Mouse (Mus musculus) erythroid progenitor cell, adult 5-6 weeks (primary cell): ENCODE data around the gene Scn8a. TPM values are rescaled to one million over a fixed set of nuclear protein-coding genes. Genes with fewer than 3 reads are reported as not detected.

Experiments used
- ATAC-seq: replicated peaks from 2 replicates; pipeline ENCODE4 v1.8.0; 2016; ENCODE audit warnings: moderate number of reproducible peaks, mild to moderate bottlenecking, moderate TSS enrichment, inconsistent platforms; ENCODE audit not compliant: poor library complexity, low FRiP score, severe bottlenecking
- total RNA-seq, 2 experiments: library from RNA; stranded (forward) in 1 of 2; stranded (reverse) in 1 of 2; fragments of 150-400 nt in 1 of 2; fragments of 186-747, 209-891 nt in 1 of 2; gene quantifications; 2 replicates each; pipeline versions ENCODE4 v1.2.3 to v1.2.4; 2015 to 2017; ENCODE audit warnings: low replicate concordance in 2 of 2

Scn8a gene
- total RNA-seq, 2 experiments from 2014 or later = not detected

DNA sequence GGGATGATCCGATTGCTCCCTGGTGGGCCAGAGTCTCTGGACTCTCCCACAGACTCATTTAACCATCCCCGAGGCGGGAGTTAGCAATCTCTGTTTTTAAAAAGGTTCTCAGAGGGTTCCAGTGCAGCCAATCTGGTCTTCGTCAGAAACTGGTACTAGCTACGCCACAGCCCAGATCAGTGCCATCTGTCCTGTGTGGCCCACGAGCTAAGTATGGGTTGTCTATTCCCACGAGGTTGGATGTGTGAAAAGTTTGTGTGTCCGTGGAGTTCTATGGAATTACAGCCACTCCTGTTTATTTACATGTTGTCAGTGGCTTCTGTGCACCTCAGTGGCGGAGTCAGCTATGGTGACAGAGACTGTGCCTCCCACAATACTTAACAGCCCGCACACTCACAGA, 81.8 kb downstream of the Scn8a start:
- ATAC-seq = no peak

DNA sequence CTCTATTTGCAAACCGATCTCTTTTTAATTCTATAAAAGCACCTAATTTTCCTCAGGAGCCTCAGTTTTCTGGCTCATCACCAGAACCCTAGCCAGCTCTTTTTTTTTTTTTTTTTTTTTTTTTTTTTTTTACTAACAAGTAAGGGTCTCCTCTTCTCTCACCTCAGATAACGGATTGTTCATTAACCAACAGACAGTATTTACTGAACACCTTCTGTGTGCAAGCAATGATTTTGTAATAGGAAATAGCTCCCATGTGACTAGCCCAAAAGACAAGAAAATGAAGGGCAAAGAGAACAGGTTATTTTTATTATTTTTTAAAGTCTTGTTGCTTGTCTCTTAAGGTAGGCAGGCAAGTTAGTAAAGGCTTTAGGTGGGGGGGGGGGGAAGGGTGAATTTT, 82.6 kb downstream of the Scn8a start:
- no peak for ATAC-seq

DNA sequence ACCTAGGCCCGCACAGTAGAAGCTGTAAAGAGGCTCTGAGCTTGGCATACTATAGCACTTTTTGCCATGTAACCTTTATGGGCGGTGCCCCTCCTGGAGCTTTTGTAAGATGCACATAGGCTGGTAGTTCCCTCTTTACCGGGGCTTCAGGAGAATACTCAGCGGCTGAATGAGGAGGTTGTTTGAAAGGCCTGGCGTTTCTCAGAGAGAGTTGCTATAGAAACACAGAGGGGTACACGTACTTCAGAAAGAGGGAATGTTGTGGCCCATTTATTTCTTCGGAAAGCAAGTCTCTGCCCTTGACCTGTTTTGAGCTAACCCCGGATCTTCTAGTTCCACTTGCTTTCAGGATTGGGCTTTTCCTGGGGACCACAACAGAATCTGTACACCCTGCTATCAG, 83.2 kb downstream of the Scn8a start:
- no peak for ATAC-seq

DNA sequence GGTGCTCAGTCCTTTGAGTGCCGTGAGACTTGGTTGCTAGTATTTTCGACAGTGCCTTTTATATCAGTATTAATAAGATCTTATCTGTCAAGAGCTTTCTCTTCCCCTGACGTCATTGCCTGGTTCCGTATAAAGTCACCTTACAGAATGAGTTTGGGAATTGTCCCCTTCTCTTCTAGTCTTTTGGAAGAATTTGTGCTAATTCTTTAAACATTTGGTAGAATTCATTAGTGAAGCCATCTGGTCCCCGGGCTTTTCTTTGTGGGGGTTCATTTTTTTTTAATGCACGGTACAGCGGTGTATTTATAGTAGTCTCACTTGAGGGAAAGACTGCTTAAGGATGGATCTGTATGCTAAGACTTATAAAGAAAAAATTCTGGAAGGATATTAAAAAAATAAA, 84.3 kb downstream of the Scn8a start:
- no peak for ATAC-seq

DNA sequence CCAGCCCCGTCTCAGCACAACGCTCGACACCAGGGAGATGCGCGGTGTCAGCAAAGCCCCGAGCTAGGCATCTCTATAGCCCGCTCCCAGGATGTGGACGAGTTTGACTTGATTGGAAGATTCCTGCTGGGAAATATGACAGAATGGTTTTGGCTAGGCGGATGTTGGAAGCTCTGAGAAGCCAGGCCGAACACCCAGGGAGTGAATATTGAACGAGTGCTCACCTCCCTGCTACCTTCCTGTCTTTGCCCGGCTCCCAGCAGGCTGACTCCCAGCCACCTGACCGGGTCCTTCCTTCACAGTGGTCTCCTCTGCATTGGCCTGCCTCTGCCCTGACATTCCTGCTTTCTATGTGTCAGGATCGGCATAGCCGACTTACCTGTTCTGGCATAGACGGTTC, 85.1 kb downstream of the Scn8a start:
- no peak for ATAC-seq

DNA sequence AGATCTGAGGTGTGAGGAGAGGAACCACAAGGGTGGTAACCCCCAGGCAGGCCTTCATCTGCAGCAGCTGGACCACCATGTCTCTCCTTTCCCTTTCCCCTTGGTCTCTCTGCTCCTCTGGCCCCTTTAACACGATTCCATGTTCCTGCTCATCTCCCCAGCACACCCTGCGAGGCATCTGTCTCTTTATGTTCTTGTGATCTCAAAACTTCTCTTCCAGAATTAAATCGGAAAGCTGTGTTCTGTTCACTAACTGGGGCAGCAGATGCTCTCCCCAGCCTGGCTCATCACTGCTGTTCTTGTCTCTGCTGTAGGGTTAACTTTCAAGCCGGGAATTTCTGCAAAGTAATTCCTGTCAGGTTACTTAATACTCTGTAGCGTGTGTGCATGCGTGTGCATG, 91.3 kb downstream of the Scn8a start:
- no peak for ATAC-seq

DNA sequence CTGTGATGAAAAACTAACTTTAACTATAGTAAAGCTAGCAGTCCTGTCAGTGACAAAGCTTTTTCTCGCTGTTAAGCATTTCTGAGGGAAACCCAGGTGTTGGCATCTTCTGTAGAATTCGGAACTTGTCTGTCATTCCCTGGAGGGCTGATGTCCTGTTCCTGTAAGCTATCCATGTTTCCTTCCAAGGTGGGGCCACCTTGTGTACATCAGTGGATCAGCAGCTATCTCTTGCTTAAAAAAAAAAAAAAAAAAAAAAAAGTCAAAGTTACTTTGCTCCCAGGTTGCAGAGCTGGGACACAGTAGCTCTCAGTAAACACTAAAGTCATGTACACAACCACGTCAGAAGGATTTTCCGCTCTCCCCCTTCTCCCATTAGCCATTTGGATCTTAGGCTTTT, 91.9 kb downstream of the Scn8a start:
- ATAC-seq = no peak

DNA sequence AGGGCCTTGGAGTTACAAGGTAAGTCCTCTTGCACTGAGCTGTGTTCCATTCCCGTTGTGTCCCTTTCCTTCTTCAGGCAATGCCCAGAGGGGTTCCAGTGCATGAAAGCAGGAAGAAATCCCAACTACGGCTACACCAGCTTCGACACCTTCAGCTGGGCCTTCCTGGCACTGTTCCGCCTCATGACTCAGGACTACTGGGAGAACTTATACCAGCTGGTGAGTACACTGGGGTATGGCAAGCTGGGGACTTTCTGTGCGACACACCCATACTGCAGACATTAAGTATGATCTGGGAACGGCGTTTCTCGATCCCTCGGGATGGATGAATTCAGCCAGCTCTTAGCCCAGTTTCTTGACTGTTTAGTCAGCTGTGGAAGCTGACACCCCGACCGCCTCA, 101.8 kb downstream of the Scn8a start:
- ATAC-seq = no peak

DNA sequence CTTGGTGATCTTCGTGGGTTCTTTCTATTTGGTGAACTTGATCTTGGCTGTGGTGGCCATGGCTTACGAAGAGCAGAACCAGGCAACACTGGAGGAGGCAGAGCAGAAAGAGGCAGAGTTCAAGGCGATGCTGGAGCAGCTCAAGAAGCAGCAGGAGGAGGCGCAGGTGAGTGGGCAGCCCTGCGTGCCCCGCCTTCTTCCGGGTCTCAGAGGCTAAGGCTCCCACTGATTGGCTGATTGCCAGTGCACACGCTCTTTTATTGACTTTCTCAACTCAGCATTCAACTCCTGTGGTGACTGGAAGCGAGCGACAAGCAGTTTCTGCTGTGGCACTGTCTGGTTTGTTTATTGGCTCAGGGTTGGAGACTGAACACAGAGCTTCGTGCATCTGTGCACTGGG, 103.1 kb downstream of the Scn8a start:
- ATAC-seq = no peak

DNA sequence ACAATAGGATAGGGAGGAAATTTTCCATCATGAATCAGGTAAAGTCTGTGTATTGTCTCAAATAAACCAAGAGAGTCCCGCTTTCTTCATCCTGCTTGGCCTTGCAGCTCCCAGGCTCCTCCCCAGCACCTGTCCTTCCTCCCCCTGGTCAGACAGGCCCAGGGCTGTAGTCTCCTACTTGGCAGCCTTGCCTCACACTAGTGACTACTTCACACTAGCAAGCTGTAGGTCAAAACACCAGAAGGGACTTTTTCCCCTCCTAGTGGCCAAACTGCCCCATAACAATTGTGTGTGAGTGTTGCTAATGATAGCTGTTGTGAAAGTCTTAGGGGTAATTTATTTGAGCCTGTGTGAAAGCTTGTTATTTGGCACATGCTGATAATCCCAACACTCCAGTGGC, 105.0 kb downstream of the Scn8a start:
- ATAC-seq = no peak

DNA sequence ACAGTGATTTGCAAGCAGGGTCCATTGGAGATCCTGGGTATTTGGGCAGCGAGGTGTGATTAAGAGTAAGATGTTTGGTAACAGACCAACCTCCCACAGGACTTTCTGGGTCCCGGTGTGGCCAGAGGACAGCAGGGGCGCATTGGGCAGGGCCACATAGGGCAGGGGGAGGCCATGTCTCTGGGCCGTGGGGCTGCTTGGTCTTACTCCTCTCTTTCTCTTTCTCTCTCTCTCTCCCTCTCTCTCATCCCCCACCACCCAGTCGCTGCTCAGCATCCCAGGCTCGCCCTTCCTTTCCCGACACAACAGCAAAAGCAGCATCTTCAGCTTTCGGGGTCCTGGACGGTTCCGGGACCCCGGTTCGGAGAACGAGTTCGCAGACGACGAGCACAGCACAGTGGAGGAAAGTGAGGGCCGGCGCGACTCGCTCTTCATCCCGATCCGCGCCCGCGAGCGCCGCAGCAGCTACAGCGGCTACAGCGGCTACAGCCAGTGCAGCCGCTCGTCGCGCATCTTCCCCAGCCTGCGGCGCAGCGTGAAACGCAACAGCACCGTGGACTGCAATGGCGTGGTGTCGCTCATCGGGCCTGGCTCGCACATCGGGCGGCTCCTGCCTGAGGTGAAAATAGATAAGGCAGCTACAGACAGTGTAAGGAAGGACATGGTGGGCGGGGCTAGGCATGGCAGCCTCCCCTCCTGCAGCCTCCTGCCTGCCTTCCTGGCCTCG, 113.9 kb downstream of the Scn8a start:
- no peak for ATAC-seq

DNA sequence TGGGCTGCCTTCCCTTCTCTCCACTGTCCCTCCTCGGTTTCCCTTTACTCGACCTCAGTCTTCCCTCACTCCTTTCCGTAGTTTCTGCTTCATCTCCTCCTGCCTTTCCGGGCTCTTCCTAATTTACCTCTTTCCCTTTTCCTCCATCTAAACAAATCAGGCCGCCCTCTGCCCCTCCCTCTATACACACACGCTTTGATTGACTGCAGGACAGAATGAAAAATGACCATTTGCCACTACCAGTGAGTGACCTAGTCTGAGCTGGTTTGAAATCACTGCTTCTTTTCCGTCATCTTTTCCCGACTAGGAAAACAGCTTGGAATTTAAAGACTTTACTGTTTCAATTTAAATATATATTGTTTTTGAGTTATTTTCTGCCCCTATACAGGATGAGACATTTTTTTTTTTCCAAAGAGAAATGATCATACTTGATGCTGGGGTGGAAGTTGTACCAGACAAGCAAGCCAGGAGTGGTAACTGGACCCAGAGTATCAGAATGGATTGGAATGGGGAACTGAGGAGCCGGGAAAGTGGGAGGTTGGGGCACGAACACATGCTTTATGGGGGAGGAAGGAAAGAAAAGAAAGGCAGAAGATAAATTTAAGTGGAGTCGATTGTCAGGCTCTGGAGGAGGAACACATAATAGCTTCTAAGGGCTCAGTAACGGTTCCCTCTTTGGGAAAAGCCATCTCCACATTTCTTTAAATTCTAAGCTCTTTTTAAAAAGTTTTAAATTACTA, 114.7 kb downstream of the Scn8a start:
- no peak for ATAC-seq

DNA sequence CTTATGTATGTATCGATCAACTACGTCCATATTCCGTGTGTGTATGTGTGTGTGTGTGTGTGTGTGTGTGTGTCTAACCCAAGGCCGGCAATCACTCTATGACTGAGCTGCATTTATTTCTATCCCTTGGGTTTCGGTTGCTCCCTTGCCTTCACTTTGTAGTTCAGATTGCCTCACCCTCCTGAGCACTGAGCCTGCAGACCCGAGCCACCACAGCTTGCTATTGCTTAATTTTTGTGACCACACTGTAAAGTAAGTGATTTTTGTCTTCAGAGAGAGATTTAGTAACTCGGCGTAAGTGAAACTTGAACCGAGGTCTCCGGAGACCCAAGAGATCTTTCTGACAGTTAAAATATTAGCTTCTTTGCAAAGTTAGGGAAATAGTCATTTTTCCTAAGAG, 116.8 kb downstream of the Scn8a start:
- ATAC-seq = no peak

DNA sequence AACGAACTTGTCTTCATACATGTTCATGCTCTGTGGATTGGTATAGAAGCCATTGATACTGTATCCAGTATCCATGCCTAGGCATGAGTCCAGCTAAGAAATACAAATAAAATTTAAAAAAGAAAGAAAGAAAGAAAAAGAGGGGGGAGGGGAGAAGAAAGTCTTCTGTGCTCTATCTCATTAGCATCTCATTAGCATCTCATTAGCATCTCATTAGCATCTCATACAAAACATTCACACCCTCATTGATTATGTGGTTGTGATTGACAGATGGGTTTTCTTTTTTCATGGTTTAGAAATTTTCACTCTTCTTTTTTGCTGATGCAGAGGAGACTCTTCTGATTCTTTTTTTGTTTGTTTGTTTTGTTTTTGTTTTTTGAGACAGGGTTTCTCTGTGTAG, 117.4 kb downstream of the Scn8a start:
- no peak for ATAC-seq

DNA sequence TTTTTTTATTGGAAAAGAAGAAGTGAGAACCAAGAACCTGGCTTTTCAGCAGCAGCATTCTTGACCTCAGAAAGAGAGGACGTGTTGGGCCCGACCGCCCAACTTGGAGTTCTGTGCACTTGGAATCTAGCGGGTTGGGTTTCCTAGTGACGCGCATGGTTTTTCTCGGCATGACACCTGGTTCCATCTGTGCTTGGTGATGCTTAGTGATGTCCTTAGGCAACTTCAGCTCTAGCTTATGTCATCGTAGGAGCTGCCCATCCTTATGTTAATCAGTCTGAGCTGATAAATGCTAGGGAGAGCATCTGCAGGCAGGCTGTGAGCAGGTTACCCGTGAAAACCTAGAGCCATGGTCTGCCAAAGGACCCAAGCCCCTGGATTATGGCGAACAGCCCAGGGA, 120.6 kb downstream of the Scn8a start:
- ATAC-seq = no peak

DNA sequence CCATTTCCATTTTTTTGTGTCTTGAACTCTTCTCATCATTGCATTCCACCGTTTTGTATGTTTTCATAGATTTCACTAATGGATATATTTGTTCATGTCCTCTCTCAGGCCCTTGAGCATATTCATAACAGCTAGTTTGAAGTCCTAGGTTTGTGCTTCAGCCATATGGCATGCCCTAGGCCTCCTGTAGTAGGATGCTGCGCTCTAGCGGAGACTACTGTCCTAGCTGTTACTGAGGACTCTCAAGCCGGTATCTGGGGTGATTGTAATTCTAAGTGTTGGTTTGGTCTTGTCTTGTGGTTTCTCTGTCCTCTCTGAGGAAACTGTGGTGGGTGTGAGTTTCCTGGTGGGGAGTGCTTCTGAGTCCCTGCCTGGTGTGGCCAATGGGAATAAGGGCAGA, 127.4 kb downstream of the Scn8a start:
- ATAC-seq = no peak

DNA sequence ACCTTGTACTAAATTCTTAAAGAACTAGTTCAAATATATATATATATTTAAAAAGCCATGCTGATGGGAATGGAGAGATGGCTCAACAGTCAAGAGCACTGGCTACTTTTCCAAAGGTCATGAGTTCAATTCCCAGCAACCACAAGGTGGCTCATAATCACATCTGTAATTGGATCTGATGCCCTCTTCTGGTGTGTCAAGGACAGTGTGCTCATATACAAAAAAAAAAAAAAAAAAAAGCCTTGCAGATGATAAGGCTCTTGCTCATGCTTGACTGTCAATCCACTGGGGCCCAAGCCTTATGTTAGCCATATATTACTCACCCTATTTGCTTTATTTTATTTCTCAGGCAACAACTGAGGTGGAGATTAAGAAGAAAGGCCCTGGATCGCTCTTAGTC, 132.0 kb downstream of the Scn8a start:
- ATAC-seq = no peak

DNA sequence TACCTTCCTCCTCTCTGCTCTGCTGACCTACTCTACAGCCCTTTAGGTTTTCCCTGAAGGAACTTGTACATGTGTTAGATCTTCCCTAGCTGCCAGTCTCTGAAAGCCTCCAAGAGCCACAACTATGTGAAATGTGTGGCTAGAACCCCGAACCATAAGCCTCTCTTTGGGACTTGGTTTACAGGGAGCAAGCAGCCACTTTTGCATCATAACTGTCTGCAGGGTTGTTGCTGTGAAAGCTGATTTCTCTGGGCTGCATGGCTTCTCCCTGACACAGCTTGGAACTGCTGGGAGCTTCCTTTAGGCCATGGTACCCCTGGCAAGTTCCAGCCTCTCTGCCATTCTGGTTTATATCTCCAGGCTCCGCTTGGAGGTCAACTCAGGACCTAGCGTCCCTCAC, 132.8 kb downstream of the Scn8a start:
- no peak for ATAC-seq

DNA sequence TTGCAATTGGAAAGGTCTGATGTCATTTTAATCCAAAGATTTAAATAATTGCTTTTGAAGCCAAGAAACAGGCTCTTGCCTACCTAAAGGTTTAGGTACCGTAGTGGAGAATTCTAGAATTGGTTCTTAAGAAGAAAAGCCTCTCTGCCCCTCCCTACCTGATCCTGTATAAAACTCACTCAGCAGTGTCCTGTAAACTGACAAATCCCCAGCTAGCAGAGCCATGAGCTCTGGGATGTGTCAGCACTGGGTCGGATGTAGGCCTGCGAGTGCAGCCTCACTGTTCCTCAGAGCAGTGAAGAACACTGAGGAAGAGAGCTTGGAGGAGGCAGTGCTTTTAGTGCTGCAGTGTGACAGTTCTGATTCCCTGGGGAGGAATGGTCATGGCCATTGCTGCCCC, 134.9 kb downstream of the Scn8a start:
- no peak for ATAC-seq

DNA sequence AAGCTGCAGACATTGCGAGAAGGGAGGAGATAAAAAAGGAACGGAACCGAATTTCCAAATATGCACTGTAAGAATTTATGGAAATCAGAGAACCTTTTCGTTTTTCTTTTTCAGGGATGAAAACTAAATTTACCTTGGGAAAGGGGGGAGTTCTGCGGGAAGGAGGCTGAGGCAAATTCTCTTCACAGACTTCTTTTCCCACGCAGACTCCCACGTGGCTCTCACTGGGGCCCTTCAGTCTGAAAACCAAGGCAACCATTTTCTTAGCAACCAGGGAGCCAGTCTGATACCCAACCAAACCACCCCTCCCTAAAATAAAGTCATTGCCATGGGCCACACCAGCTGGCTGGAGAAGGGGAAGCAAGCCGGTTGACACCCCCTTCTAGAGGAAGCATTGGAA, 136.1 kb downstream of the Scn8a start:
- ATAC-seq = no peak

DNA sequence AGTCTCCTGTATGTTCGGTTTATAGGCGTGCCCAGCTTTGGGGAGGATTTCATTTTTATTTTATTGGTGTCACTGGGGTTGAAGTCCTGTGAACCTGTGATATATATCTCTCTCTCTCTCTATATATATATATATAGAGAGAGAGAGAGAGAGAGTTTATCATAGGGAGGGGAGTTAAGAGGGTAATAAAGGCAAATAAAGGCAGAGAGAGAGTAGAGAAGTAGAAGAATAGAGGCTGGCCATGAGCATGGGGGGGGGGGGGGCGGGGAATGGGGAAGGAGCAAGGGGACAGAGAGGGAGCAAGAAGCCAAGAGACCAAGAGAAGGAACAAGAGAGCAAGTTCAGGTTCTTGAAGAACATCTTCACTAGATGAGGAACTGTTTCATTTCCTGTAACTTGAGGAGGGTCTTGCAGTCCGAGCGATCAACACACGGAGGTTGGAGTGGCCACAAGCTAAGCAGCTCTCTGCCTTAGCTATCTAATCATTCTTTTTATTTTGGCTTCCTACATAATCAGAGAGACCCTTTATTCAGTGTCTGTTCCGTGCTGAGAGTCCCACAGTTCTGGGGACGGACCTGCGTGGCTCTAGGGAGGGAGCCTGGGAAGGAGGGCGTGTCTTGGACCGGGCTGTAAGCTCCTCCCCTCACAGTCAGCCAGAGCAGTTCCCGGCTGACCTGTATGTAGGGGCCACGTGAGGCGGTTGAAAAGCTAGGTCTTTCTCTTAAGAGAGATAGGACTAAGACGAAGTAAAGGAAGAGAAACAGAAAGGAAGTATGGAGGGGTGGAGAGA, 136.8 kb downstream of the Scn8a start:
- 0 out of 2 replicates have a peak, but pooled peaks have one; percentile 49 for ATAC-seq
